Mouse (Mus musculus) retina, embryonic 14.5 days (tissue): ENCODE measurements around the gene Rnf223.
A peak's percentile ranks its signal among the peaks of the same experiment; 100 is the strongest.

ENCODE experiments used
- DNase-seq: peaks from one replicate; pipeline ENCODE4 v3.0.0-alpha.2; 2015; ENCODE audit warnings: low spot score

Gene Rnf223

GRCm38 (mm10) chr4:156130436-156130835 is at the start of gene Rnf223:
Rnf223 (plus strand) TSS chr4:156130513.
- no peak for DNase-seq

- DNase-seq = no peak
Observed at GRCm38 (mm10) chr4:156082621-156083234, 47.6 kb upstream of the Rnf223 start.

- no peak for DNase-seq
Observed at GRCm38 (mm10) chr4:156083348-156083747, 47.0 kb upstream of the Rnf223 start.

GRCm38 (mm10) chr4:156084096-156084879 is 46.0 kb upstream of the Rnf223 start:
- DNase-seq = no peak

- no peak for DNase-seq
Observed at GRCm38 (mm10) chr4:156085256-156085655, 45.1 kb upstream of the Rnf223 start.

- no peak for DNase-seq
Observed at GRCm38 (mm10) chr4:156087398-156088087, 42.8 kb upstream of the Rnf223 start.

- no peak for DNase-seq
Observed at GRCm38 (mm10) chr4:156091236-156091635, 39.1 kb upstream of the Rnf223 start.

GRCm38 (mm10) chr4:156092765-156093164 is 37.5 kb upstream of the Rnf223 start:
- no peak for DNase-seq

GRCm38 (mm10) chr4:156093758-156094157 is 36.6 kb upstream of the Rnf223 start:
- no peak for DNase-seq

GRCm38 (mm10) chr4:156096191-156096590 is 34.1 kb upstream of the Rnf223 start:
- no peak for DNase-seq

- no peak for DNase-seq
Observed at GRCm38 (mm10) chr4:156097770-156098366, 32.4 kb upstream of the Rnf223 start.

- no peak for DNase-seq
Observed at GRCm38 (mm10) chr4:156099427-156099826, 30.9 kb upstream of the Rnf223 start.

- no peak for DNase-seq
Observed at GRCm38 (mm10) chr4:156100501-156100900, 29.8 kb upstream of the Rnf223 start.

GRCm38 (mm10) chr4:156101481-156101903 is 28.8 kb upstream of the Rnf223 start:
- no peak for DNase-seq

GRCm38 (mm10) chr4:156103342-156103741 is 27.0 kb upstream of the Rnf223 start:
- no peak for DNase-seq

GRCm38 (mm10) chr4:156108606-156109546 is 21.4 kb upstream of the Rnf223 start:
- peak; percentile 52 for DNase-seq

GRCm38 (mm10) chr4:156109570-156110331 is 20.6 kb upstream of the Rnf223 start, which contains the start of gene 9430015G10Rik:
9430015G10Rik (plus strand) TSS chr4:156109982.
- DNase-seq = peak; percentile 99

GRCm38 (mm10) chr4:156124077-156124476 is 6.2 kb upstream of the Rnf223 start:
- DNase-seq = no peak

- no peak for DNase-seq
Observed at GRCm38 (mm10) chr4:156125393-156125792, 4.9 kb upstream of the Rnf223 start.

GRCm38 (mm10) chr4:156126841-156127240 is 3.5 kb upstream of the Rnf223 start:
- DNase-seq = no peak
